In genomic region chr1:66896125-66896524, GRCm38 (mm10) we compare ENCODE assay signal across 7 mouse cellular contexts. TPM values are rescaled to one million over a fixed set of nuclear protein-coding genes. Genes with fewer than 3 reads are reported as not detected.
DNase-seq lines count a peak whose midpoint lies in the region; ATAC-seq lines count a peak whose summit lies in the region.

No protein-coding gene starts in this region.

- H3K27me3 ChIP-seq in hindbrain, embryonic 14.5 days (ENCODE audit: control insufficient read depth, insufficient read depth, low read length) = no peaks in the 10 kb centered on the region
- no peaks in the 10 kb centered on the region for H3K27me3 ChIP-seq in liver, embryonic 16.5 days (ENCODE audit: control insufficient read depth, insufficient read depth, low read depth, low read length)

- peak overlapping the region; percentile 49 for H3K9ac ChIP-seq in hindbrain, embryonic 14.5 days
- no peak overlapping the region for H3K9ac ChIP-seq in liver, embryonic 16.5 days (ENCODE audit: low read depth, low read length)

- ATAC-seq in hindbrain, embryonic 14.5 days (ENCODE audit: low FRiP score) = peak; percentile 88
- ATAC-seq in liver, embryonic 16.5 days (ENCODE audit: low read depth) = peak; percentile 39; the same call in 1 of the 2 replicates

- H3K36me3 ChIP-seq in hindbrain, embryonic 14.5 days (replicated peaks; ENCODE audit: control insufficient read depth, insufficient read depth) = no peaks in the 10 kb centered on the region
- H3K36me3 ChIP-seq in liver, embryonic 16.5 days (ENCODE audit: control insufficient read depth, insufficient read depth) = no peaks in the 10 kb centered on the region

- H3K4me3 ChIP-seq in hindbrain, embryonic 14.5 days (replicated peaks; ENCODE audit: low read length) = no peak overlapping the region
- no peak overlapping the region for H3K4me3 ChIP-seq in liver, embryonic 16.5 days (ENCODE audit: low read depth, low read length)

- peak overlapping the region; percentile 38 for H3K4me2 ChIP-seq in hindbrain, embryonic 14.5 days (replicated peaks)
- peak overlapping the region; percentile 24; the same call in 1 of the 2 replicates for H3K4me2 ChIP-seq in liver, embryonic 16.5 days (ENCODE audit: low read depth, low read length)

- DNase-seq in 3134 (ENCODE audit: extremely low read depth, insufficient read length, low spot score) (peak; percentile 7), 3T3-L1 (ENCODE audit: low read depth, low spot score) (peak; percentile 61)
- DNase-seq in embryo, embryonic 9.5 days (ENCODE audit: extremely low spot score) = peak; percentile 3
- DNase-seq in hindbrain, embryonic 14.5 days (ENCODE audit: low spot score) = peak; percentile 79
- DNase-seq in retina, embryonic 14.5 days (ENCODE audit: low spot score) = peak; percentile 67
- DNase-seq in yolk sac, embryonic 10.5 days (ENCODE audit: low spot score) = no peak

- 30% methylated on average over 5 of the region's 5 CpGs for WGBS in hindbrain, embryonic 14.5 days
- 23% methylated on average over 5 of the region's 5 CpGs for WGBS in liver, embryonic 16.5 days (ENCODE audit: insufficient replicate concordance)

- H3K9me3 ChIP-seq in hindbrain, embryonic 14.5 days (ENCODE audit: control insufficient read depth, low read length) = no peaks in the 10 kb centered on the region
- no peaks in the 10 kb centered on the region for H3K9me3 ChIP-seq in liver, embryonic 16.5 days (replicated peaks; ENCODE audit: control insufficient read depth, low read length)

- H3K4me1 ChIP-seq in hindbrain, embryonic 14.5 days (replicated peaks; ENCODE audit: control insufficient read depth, insufficient read depth, low read length) = peaks cover 5% of the 10 kb centered on the region; the same call in 1 of the 2 replicates
- H3K4me1 ChIP-seq in liver, embryonic 16.5 days (ENCODE audit: control insufficient read depth, low read depth, low read length) = no peaks in the 10 kb centered on the region

- H3K27ac ChIP-seq in hindbrain, embryonic 14.5 days = peak overlapping the region; percentile 80
- no peak overlapping the region for H3K27ac ChIP-seq in liver, embryonic 16.5 days (ENCODE audit: low read length)

RNA-seq across cellular contexts. Expression of gene Acadl, which starts 33.0 kb away (rescaled TPM):
- polyA plus RNA-seq in hindbrain, embryonic 14.5 days (2014; fragmentation: Nextera tagmentation; extraction: Ambion mirVana) = 58.8 and 59.5 TPM in 2 replicates
- 175 and 181 TPM in 2 replicates for polyA plus RNA-seq in liver, embryonic 16.5 days (2015; fragmentation: Nextera tagmentation; extraction: Ambion mirVana)

RNA-seq across cellular contexts. Expression of gene Myl1, which starts 49.1 kb away (rescaled TPM):
- polyA plus RNA-seq in hindbrain, embryonic 14.5 days (2014; fragmentation: Nextera tagmentation; extraction: Ambion mirVana) = 0.27 and 1.6 TPM in 2 replicates
- 37.0 and 86.2 TPM in 2 replicates for polyA plus RNA-seq in liver, embryonic 16.5 days (2015; fragmentation: Nextera tagmentation; extraction: Ambion mirVana)

Comparison
In these comparisons a context has a peak if more than half of its experiments do, and no peak if none do; other contexts are left out.
1. RNA of gene Myl1, which starts 49.1 kb away (polyA plus RNA-seq): 37.0 to 86.2 TPM in liver, embryonic 16.5 days; 0.27 to 1.6 TPM in hindbrain, embryonic 14.5 days; every median in the first group is over 10 times any median in the second.